Mouse (Mus musculus) spleen, adult 2 months (tissue): ENCODE measurements around the gene Lcn12.

Experiments
- CTCF ChIP-seq: fragments of 200-500 bp; IDR thresholded peaks from 2 replicates; pipeline ENCODE4 v1.5.1; 2011; ENCODE audit warnings: mild to moderate bottlenecking, inconsistent platforms; ENCODE audit not compliant: insufficient read depth, insufficient read length, insufficient replicate concordance; ENCODE audit errors: extremely low read depth
- POLR2A ChIP-seq: fragments of 200-500 bp; IDR thresholded peaks from 2 replicates; pipeline ENCODE4 v1.6.1; 2011; ENCODE audit warnings: low read depth, low read length, inconsistent platforms

GRCm38 (mm10) chr2:25465256-25465655, 28.5 kb downstream of the Lcn12 start:
- TF ChIP-seq POLR2A = no peak
- TF ChIP-seq CTCF = no peak
